Mouse (Mus musculus) thymus, adult 2 months (tissue): ENCODE data around the gene Rhox3e.
"Not testable (repeated sequence)": the region's sequence is repeated elsewhere in the genome, so short reads cannot be mapped to it uniquely, and the experiment has no call there.

Experiments
- CTCF ChIP-seq: fragments of 200-500 bp; IDR thresholded peaks from 2 replicates; pipeline ENCODE4 v1.5.1; 2012; ENCODE audit warnings: mild to moderate bottlenecking, control low read depth, low read length, moderate library complexity, borderline replicate concordance; ENCODE audit not compliant: control insufficient read depth, poor library complexity, insufficient read depth; ENCODE audit errors: extremely low read depth
- POLR2A ChIP-seq: fragments of 200-500 bp; IDR thresholded peaks from 2 replicates; pipeline ENCODE4 v1.6.1; 2012; ENCODE audit warnings: mild to moderate bottlenecking, low read length, control low read depth, moderate library complexity; ENCODE audit not compliant: control insufficient read depth, poor library complexity, insufficient read depth; ENCODE audit errors: extremely low read depth

GRCm38 (mm10) chrX:37541719-37542118, at the start of gene Rhox3e:
- not testable (repeated sequence) for TF ChIP-seq CTCF, POLR2A
